In genomic region chr4:100945171-100945899, GRCm38 (mm10) we compare ENCODE assay signal across 18 mouse cellular contexts.
A peak's percentile ranks its signal among the peaks of the same experiment; 100 is the strongest.
DNase-seq lines count a peak whose midpoint lies in the region; ATAC-seq lines count a peak whose summit lies in the region.
"Had no signal": no experiment of that assay in that cellular context is flagged by ENCODE, and none has a peak within 500 bp of the region (broad histone marks: within the 10 kb centered on the region; RNA-seq: fewer than 3 reads in every experiment).

No protein-coding gene starts in this region.

- no peaks in the 10 kb centered on the region for H3K27me3 ChIP-seq in neural tube, embryonic 15.5 days (replicated peaks)
- H3K27me3 ChIP-seq: heart, embryonic 15.5 days; liver, embryonic 15.5 days had no signal

- ATAC-seq in frontal cortex, adult (ENCODE audit: low TSS enrichment): peak; percentile 67
- no peak for ATAC-seq in neural tube, embryonic 15.5 days (ENCODE audit: low FRiP score)

- H3K4me1 ChIP-seq in neural tube, embryonic 15.5 days: peaks cover 27% of the 10 kb centered on the region
- H3K4me1 ChIP-seq: liver, embryonic 15.5 days had no signal

- no peak overlapping the region for H3K27ac ChIP-seq in neural tube, embryonic 15.5 days (replicated peaks)
- H3K27ac ChIP-seq: heart, embryonic 15.5 days; limb, embryonic 10.5 days; liver, embryonic 15.5 days had no signal

- no peak for DNase-seq in frontal cortex, postnatal 25 days (ENCODE audit: low spot score in 2 of 2)
- DNase-seq in 416B (ENCODE audit: low read depth) (peak; percentile 4), liver (no peak)
- DNase-seq in brain, embryonic 18.5 days (ENCODE audit: low read depth, low spot score): peak; percentile 77
- peak; percentile 62 to 80 for DNase-seq in layer of hippocampus, adult 18-20 months (ENCODE audit: low spot score in 2 of 2)
- DNase-seq in testis, postnatal 14 days (ENCODE audit: low spot score): no peak
- DNase-seq: adrenal gland, postnatal 14 days; gastrocnemius, postnatal 14 days; kidney, adult 2 months; retina, postnatal 1 day; thymus, adult 18-20 months had no signal

- no peaks in the 10 kb centered on the region for H3K36me3 ChIP-seq in neural tube, embryonic 15.5 days
- H3K36me3 ChIP-seq: heart, embryonic 15.5 days; liver, embryonic 15.5 days had no signal

- no peak overlapping the region for H3K4me2 ChIP-seq in neural tube, embryonic 15.5 days
- H3K4me2 ChIP-seq: heart, embryonic 15.5 days; hindbrain, embryonic 14.5 days; liver, embryonic 15.5 days had no signal

- H3K9me3 ChIP-seq in neural tube, embryonic 15.5 days (replicated peaks): no peaks in the 10 kb centered on the region
- H3K9me3 ChIP-seq: heart, embryonic 15.5 days; limb, embryonic 10.5 days; liver, embryonic 15.5 days had no signal

- no peak overlapping the region for H3K9ac ChIP-seq in neural tube, embryonic 15.5 days (replicated peaks)
- H3K9ac ChIP-seq: heart, embryonic 15.5 days; hindbrain, embryonic 14.5 days; liver, embryonic 15.5 days had no signal

- WGBS in neural tube, embryonic 15.5 days: 72% methylated on average over 13 of the region's 13 CpGs

- no peak overlapping the region for H3K4me3 ChIP-seq in neural tube, embryonic 15.5 days (replicated peaks)
- H3K4me3 ChIP-seq: erythroblast, embryonic 14.5 days; heart, embryonic 15.5 days; limb, embryonic 10.5 days; liver, embryonic 15.5 days had no signal

Comparison
In these comparisons a context has a peak if more than half of its experiments do, and no peak if none do; other contexts are left out.
1. DNase-seq: peak in 416B (single experiment), brain, embryonic 18.5 days (single experiment) and layer of hippocampus, adult 18-20 months (2 of 2); none in frontal cortex, postnatal 25 days (0 of 2), testis, postnatal 14 days (single experiment) and liver (single experiment).